Mouse (Mus musculus) E14TG2a.4 (cell line): ENCODE data around the gene Ifitm3.

ENCODE experiments used
- CTCF ChIP-seq: conservative IDR thresholded peaks from 2 replicates; pipeline ENCODE4 v1.5.1; 2014; ENCODE audit warnings: low read length
- NANOG ChIP-seq: IDR thresholded peaks from 2 replicates; pipeline ENCODE4 v1.6.1; 2014; ENCODE audit warnings: borderline replicate concordance, low read length, mixed read lengths
- POU5F1 ChIP-seq: IDR thresholded peaks from 2 replicates; pipeline ENCODE4 v1.6.1; 2014; ENCODE audit warnings: low read length, borderline replicate concordance

DNA sequence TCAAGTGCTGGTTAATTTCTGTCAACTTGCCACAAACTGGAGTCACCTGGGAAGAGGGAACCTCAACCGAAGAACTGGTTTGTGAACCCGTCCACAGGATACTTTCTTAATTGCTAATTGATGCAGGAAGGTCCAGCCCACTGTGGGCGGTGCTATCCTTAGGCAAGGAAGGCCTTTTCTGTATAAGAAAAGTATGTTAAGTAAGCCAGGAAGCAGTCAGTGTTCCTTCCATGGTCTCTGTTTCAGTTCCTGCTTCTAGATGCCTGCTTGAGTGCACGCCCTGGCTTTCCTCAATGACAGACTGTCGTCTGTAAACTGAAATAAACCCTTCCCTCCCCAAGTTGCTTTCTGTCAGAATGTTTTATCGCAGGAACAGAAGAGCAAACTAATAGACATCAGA lies 46.4 kb upstream of the Ifitm3 start:
- no peak for TF ChIP-seq CTCF
- TF ChIP-seq NANOG: no peak
- no peak for TF ChIP-seq POU5F1
